Mouse (Mus musculus): ENCODE data around the gene Plekhb1. TPM values are rescaled to one million over a fixed set of nuclear protein-coding genes. Genes with fewer than 3 reads are reported as not detected.

Gene Plekhb1
- polyA plus RNA-seq, 1 experiment from 2014 or later, result 1.7 TPM

GRCm38 (mm10) chr7:100654441-100654840, 7.8 kb downstream of the Plekhb1 start:
- Histone ChIP-seq H3K36me3 (no peaks in the 10 kb centered on the region), H3K27me3 (no peaks in the 10 kb centered on the region), H3K4me3 (no peak overlapping the region), H3K9ac (no peak overlapping the region), H3K4me1 (replicated peaks) (0 out of 2 replicates have a peak, but pooled peaks cover 2% of the 10 kb centered on the region), H3K9me3 (replicated peaks) (no peaks in the 10 kb centered on the region), H3K4me2 (no peak overlapping the region), H3K27ac (no peak overlapping the region)
- WGBS, result 83% methylated on average over 8 of the region's 8 CpGs
- no peak for ATAC-seq (replicated peaks; ENCODE audit: insufficient number of reproducible peaks, insufficient read depth, low FRiP score, low read depth)

GRCm38 (mm10) chr7:100653480-100654266, 8.5 kb downstream of the Plekhb1 start:
- no peak overlapping the region for H3K9ac ChIP-seq
- no peaks in the 10 kb centered on the region for H3K9me3 ChIP-seq (replicated peaks)
- 0 out of 2 replicates have a peak, but pooled peaks cover 2% of the 10 kb centered on the region for H3K4me1 ChIP-seq (replicated peaks)
- ATAC-seq (replicated peaks; ENCODE audit: insufficient number of reproducible peaks, insufficient read depth, low FRiP score, low read depth), result no peak
- no peak overlapping the region for H3K4me3 ChIP-seq
- H3K27me3 ChIP-seq, result no peaks in the 10 kb centered on the region
- WGBS, result 81% methylated on average over 9 of the region's 9 CpGs
- no peak overlapping the region for H3K4me2 ChIP-seq
- no peaks in the 10 kb centered on the region for H3K36me3 ChIP-seq
- H3K27ac ChIP-seq, result no peak overlapping the region

- no peak for ATAC-seq (replicated peaks; ENCODE audit: insufficient number of reproducible peaks, insufficient read depth, low FRiP score, low read depth)
Measured at GRCm38 (mm10) chr7:100651011-100651410, 11.2 kb downstream of the Plekhb1 start.

GRCm38 (mm10) chr7:100650421-100650820, 11.8 kb downstream of the Plekhb1 start:
- no peaks in the 10 kb centered on the region for H3K4me1 ChIP-seq (replicated peaks)
- no peak overlapping the region for H3K27ac ChIP-seq
- no peak overlapping the region for H3K4me2 ChIP-seq
- H3K36me3 ChIP-seq, result no peaks in the 10 kb centered on the region
- no peaks in the 10 kb centered on the region for H3K9me3 ChIP-seq (replicated peaks)
- 85% methylated on average over 6 of the region's 6 CpGs for WGBS
- no peaks in the 10 kb centered on the region for H3K27me3 ChIP-seq
- no peak for ATAC-seq (replicated peaks; ENCODE audit: insufficient number of reproducible peaks, insufficient read depth, low FRiP score, low read depth)
- no peak overlapping the region for H3K9ac ChIP-seq
- no peak overlapping the region for H3K4me3 ChIP-seq

More at GRCm38 (mm10) chr7:100651011-100651410, 11.2 kb downstream of the Plekhb1 start:
- Histone ChIP-seq H3K4me3 (no peak overlapping the region), H3K27ac (no peak overlapping the region), H3K4me1 (replicated peaks) (no peaks in the 10 kb centered on the region), H3K4me2 (no peak overlapping the region), H3K27me3 (no peaks in the 10 kb centered on the region), H3K36me3 (no peaks in the 10 kb centered on the region), H3K9ac (no peak overlapping the region), H3K9me3 (replicated peaks) (no peaks in the 10 kb centered on the region)
- WGBS, result 54% methylated on average over 4 of the region's 4 CpGs

- Histone ChIP-seq H3K9me3 (replicated peaks) (no peaks in the 10 kb centered on the region), H3K9ac (no peak overlapping the region), H3K4me3 (no peak overlapping the region), H3K36me3 (no peaks in the 10 kb centered on the region), H3K27ac (no peak overlapping the region), H3K4me2 (no peak overlapping the region), H3K4me1 (replicated peaks) (no peaks in the 10 kb centered on the region), H3K27me3 (no peaks in the 10 kb centered on the region)
- ATAC-seq (replicated peaks; ENCODE audit: insufficient number of reproducible peaks, insufficient read depth, low FRiP score, low read depth), result no peak
- 84% methylated on average over 8 of the region's 8 CpGs for WGBS
Measured at GRCm38 (mm10) chr7:100649826-100650225, 12.4 kb downstream of the Plekhb1 start.

GRCm38 (mm10) chr7:100649095-100649494, 13.1 kb downstream of the Plekhb1 start:
- no peak overlapping the region for H3K4me2 ChIP-seq
- no peak overlapping the region for H3K27ac ChIP-seq
- no peaks in the 10 kb centered on the region for H3K9me3 ChIP-seq (replicated peaks)
- WGBS, result 68% methylated on average over 4 of the region's 4 CpGs
- no peaks in the 10 kb centered on the region for H3K27me3 ChIP-seq
- no peaks in the 10 kb centered on the region for H3K4me1 ChIP-seq (replicated peaks)
- H3K36me3 ChIP-seq, result no peaks in the 10 kb centered on the region
- no peak overlapping the region for H3K9ac ChIP-seq
- no peak overlapping the region for H3K4me3 ChIP-seq
- ATAC-seq (replicated peaks; ENCODE audit: insufficient number of reproducible peaks, insufficient read depth, low FRiP score, low read depth), result no peak

GRCm38 (mm10) chr7:100645147-100645546, 17.1 kb downstream of the Plekhb1 start:
- WGBS, result 25% methylated on average over 3 of the region's 3 CpGs
- ATAC-seq (replicated peaks; ENCODE audit: insufficient number of reproducible peaks, insufficient read depth, low FRiP score, low read depth), result no peak
- Histone ChIP-seq H3K4me1 (replicated peaks) (no peaks in the 10 kb centered on the region), H3K36me3 (peaks cover 10% of the 10 kb centered on the region; the same call in 1 of the 2 replicates), H3K4me3 (no peak overlapping the region), H3K4me2 (no peak overlapping the region), H3K9me3 (replicated peaks) (no peaks in the 10 kb centered on the region), H3K27ac (no peak overlapping the region), H3K9ac (no peak overlapping the region), H3K27me3 (no peaks in the 10 kb centered on the region)

- 91% methylated on average over 4 of the region's 4 CpGs for WGBS
- Histone ChIP-seq H3K4me1 (replicated peaks) (no peaks in the 10 kb centered on the region), H3K27ac (no peak overlapping the region), H3K36me3 (peaks cover 17% of the 10 kb centered on the region), H3K9ac (no peak overlapping the region), H3K4me3 (no peak overlapping the region), H3K4me2 (no peak overlapping the region), H3K9me3 (replicated peaks) (no peaks in the 10 kb centered on the region), H3K27me3 (no peaks in the 10 kb centered on the region)
- ATAC-seq (replicated peaks; ENCODE audit: insufficient number of reproducible peaks, insufficient read depth, low FRiP score, low read depth), result no peak
Measured at GRCm38 (mm10) chr7:100642413-100642812, 19.8 kb downstream of the Plekhb1 start.

- Histone ChIP-seq H3K27ac (no peak overlapping the region), H3K9me3 (replicated peaks) (no peaks in the 10 kb centered on the region), H3K9ac (no peak overlapping the region), H3K4me1 (replicated peaks) (no peaks in the 10 kb centered on the region), H3K4me2 (no peak overlapping the region), H3K36me3 (peaks cover 24% of the 10 kb centered on the region), H3K27me3 (no peaks in the 10 kb centered on the region), H3K4me3 (no peak overlapping the region)
- WGBS, result 0% methylated on average over 1 of the region's 1 CpGs
- ATAC-seq (replicated peaks; ENCODE audit: insufficient number of reproducible peaks, insufficient read depth, low FRiP score, low read depth), result no peak
Measured at GRCm38 (mm10) chr7:100637657-100638056, 24.6 kb downstream of the Plekhb1 start.

GRCm38 (mm10) chr7:100624538-100624937, 37.7 kb downstream of the Plekhb1 start:
- peaks cover 3% of the 10 kb centered on the region for H3K36me3 ChIP-seq
- no peak overlapping the region for H3K4me3 ChIP-seq
- H3K4me2 ChIP-seq, result no peak overlapping the region
- no peak overlapping the region for H3K9ac ChIP-seq
- WGBS, result 65% methylated on average over 3 of the region's 3 CpGs
- no peaks in the 10 kb centered on the region for H3K27me3 ChIP-seq
- no peak for ATAC-seq (replicated peaks; ENCODE audit: insufficient number of reproducible peaks, insufficient read depth, low FRiP score, low read depth)
- no peaks in the 10 kb centered on the region for H3K4me1 ChIP-seq (replicated peaks)
- no peak overlapping the region for H3K27ac ChIP-seq
- no peaks in the 10 kb centered on the region for H3K9me3 ChIP-seq (replicated peaks)

- Histone ChIP-seq H3K9me3 (replicated peaks) (no peaks in the 10 kb centered on the region), H3K27me3 (no peaks in the 10 kb centered on the region), H3K4me3 (no peak overlapping the region), H3K36me3 (peaks cover 3% of the 10 kb centered on the region; the same call in 1 of the 2 replicates), H3K4me2 (no peak overlapping the region), H3K27ac (no peak overlapping the region), H3K4me1 (replicated peaks) (no peaks in the 10 kb centered on the region), H3K9ac (no peak overlapping the region)
- WGBS, result 70% methylated on average over 2 of the region's 2 CpGs
- ATAC-seq (replicated peaks; ENCODE audit: insufficient number of reproducible peaks, insufficient read depth, low FRiP score, low read depth), result no peak
Measured at GRCm38 (mm10) chr7:100622277-100622676, 39.9 kb downstream of the Plekhb1 start.
